Mouse (Mus musculus) kidney, postnatal 0 days (tissue): ENCODE data around the gene Sel1l3. TPM values are rescaled to one million over a fixed set of nuclear protein-coding genes. Genes with fewer than 3 reads are reported as not detected.

Experiments
- ATAC-seq: fragments of 200-750 bp; cut with Nextera tagmentation; replicated peaks from 2 replicates; pipeline ENCODE4 v1.8.0; 2017; ENCODE audit warnings: low read depth, moderate number of reproducible peaks, moderate TSS enrichment, moderate library complexity; ENCODE audit not compliant: low FRiP score
- DNase-seq: peaks from one replicate; pipeline ENCODE4 v3.0.0-alpha.2; 2016; ENCODE audit warnings: low spot score
- H3K27ac ChIP-seq: fragments of 300-500 bp; sonication (generic); 2 replicates; pipeline ENCODE4 v1.5.1; 2014; ENCODE audit warnings: mild to moderate bottlenecking
- H3K27me3 ChIP-seq: fragments of 300-500 bp; sonication (generic); 2 replicates; pipeline ENCODE4 v1.6.1; 2014; ENCODE audit warnings: low read length, mixed read lengths; ENCODE audit not compliant: insufficient read depth
- H3K36me3 ChIP-seq: fragments of 300-500 bp; sonication (generic); 2 replicates; pipeline ENCODE4 v1.6.1; 2014; ENCODE audit warnings: low read length, mixed read lengths; ENCODE audit not compliant: insufficient read depth
- H3K4me1 ChIP-seq: fragments of 300-500 bp; sonication (generic); replicated peaks from 2 replicates; pipeline ENCODE4 v1.6.1; 2014; ENCODE audit warnings: antibody characterized with exemption, low read length, mixed read lengths; ENCODE audit not compliant: insufficient read depth
- H3K4me2 ChIP-seq: fragments of 300-500 bp; sonication (generic); 2 replicates; pipeline ENCODE4 v1.6.1; 2014; ENCODE audit warnings: mild to moderate bottlenecking, low read length, moderate library complexity, mixed read lengths
- H3K4me3 ChIP-seq: fragments of 300-500 bp; sonication (generic); replicated peaks from 2 replicates; pipeline ENCODE4 v1.5.1; 2014; ENCODE audit warnings: low read depth, low read length
- H3K9ac ChIP-seq: fragments of 300-500 bp; sonication (generic); 2 replicates; pipeline ENCODE4 v1.6.1; 2014; ENCODE audit warnings: low read depth, low read length
- H3K9me3 ChIP-seq: fragments of 300-500 bp; sonication (generic); replicated peaks from 2 replicates; pipeline ENCODE4 v1.6.1; 2016; ENCODE audit warnings: low read length, inconsistent platforms, mixed read lengths
- CTCF ChIP-seq: IDR thresholded peaks from 2 replicates; pipeline ENCODE4 v1.5.1; 2016; ENCODE audit warnings: antibody characterized with exemption, low read depth, mild to moderate bottlenecking, moderate library complexity
- WGBS: fragments of 180-500 bp; shearing (Covaris S2); extraction: QIAGEN DNeasy Blood & Tissue Kit; methylation state at CpG from one replicate; pipeline ENCODE4 v1.1.7; 2014; 5-methylcytosine and 5-hydroxymethylcytosine counted together
- polyA plus RNA-seq: library from polyadenylated mRNA; unstranded; fragments of >200 nt; fragmentation: Nextera tagmentation; extraction: Ambion mirVana; gene quantifications from 2 replicates; pipeline ENCODE4 v1.2.1, GENCODE M21; 2015

Sel1l3 gene
- polyA plus RNA-seq, 1 experiment from 2014 or later = 11.8 TPM

DNA sequence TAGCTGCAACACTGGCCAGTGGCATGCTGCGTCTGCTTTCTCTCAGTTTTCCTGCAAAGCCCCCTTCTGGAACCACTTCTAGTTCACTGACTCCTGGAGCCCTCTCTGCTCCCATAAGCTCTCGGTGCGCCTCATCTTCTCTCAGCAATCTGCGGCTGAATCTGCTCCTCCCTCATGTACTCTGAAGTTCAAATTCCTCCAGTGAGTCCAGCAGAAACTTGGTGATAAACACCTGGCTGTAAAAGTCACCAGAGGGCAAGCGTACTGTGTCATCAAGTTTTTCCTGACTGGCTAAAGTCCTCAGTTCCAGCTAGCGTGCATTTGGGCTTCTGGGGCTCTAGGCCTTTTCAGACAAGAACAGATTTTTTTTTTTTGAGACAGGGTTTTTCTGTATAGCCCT is 139.2 kb downstream of the Sel1l3 start:
- H3K9ac ChIP-seq = no peak overlapping the region
- no peaks in the 10 kb centered on the region for H3K27me3 ChIP-seq
- H3K4me2 ChIP-seq = no peak overlapping the region
- H3K4me1 ChIP-seq = no peaks in the 10 kb centered on the region
- ATAC-seq = no peak; the same call in 1 of the 2 replicates
- no peak for TF ChIP-seq CTCF
- WGBS = 59% methylated on average over 6 of the region's 6 CpGs
- H3K36me3 ChIP-seq = no peaks in the 10 kb centered on the region
- no peak overlapping the region for H3K4me3 ChIP-seq
- peak; percentile 14 for DNase-seq
- H3K27ac ChIP-seq = no peak overlapping the region
- no peaks in the 10 kb centered on the region for H3K9me3 ChIP-seq

DNA sequence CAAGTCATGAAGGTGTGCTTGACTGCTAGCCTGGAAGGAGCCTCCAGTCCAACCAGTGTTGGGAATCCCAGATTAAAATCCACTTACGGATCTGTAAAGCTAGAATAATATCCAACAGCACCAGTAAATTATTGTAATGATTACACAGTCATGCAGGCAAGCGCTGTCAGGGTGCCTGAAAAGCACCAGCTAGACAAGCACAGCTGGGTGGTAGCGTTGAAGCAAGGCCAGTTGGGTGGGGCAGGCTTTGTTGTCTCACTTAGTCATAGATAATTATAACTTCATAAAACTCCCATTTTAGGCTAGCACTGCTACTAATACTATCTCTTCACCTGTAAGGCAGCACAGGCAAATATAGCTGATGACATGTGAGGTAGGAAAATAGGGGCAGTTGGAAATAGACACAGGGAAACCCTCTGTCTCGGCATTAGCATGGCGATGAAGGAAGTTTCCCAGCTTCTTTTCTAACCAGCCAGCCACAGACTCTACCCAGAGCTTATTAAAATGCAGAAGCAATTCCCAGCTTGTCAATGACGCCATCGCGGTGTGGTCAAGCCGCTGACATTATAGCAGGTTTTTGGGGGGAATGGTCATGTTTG is 152.1 kb downstream of the Sel1l3 start:
- WGBS = 91% methylated on average over 9 of the region's 9 CpGs
- no peak for TF ChIP-seq CTCF
- no peaks in the 10 kb centered on the region for H3K36me3 ChIP-seq
- ATAC-seq (no peak), DNase-seq (no peak)
- no peaks in the 10 kb centered on the region for H3K9me3 ChIP-seq
- no peak overlapping the region for H3K4me3 ChIP-seq
- no peak overlapping the region for H3K27ac ChIP-seq
- no peaks in the 10 kb centered on the region for H3K27me3 ChIP-seq
- H3K9ac ChIP-seq = no peak overlapping the region
- no peaks in the 10 kb centered on the region for H3K4me1 ChIP-seq
- no peak overlapping the region for H3K4me2 ChIP-seq

Other genes starting within 250 kb of the Sel1l3 start
- 3.9 TPM in 2 replicates for gene Slc34a2, start 175.8 kb downstream of the Sel1l3 start, polyA plus RNA-seq
- 135 and 143 TPM in 2 replicates for gene Smim20, start 53.2 kb upstream of the Sel1l3 start, polyA plus RNA-seq